Mouse (Mus musculus): ENCODE measurements around the gene Cd2. TPM values are rescaled to one million over a fixed set of nuclear protein-coding genes. Genes with fewer than 3 reads are reported as not detected.

Cd2 gene
- polyA plus RNA-seq, 1 experiment, result 29.0 TPM

- no peak overlapping the region for H3K27ac ChIP-seq (ENCODE audit: control insufficient read depth, insufficient read depth, low read depth, low read length, poor library complexity)
- no peak overlapping the region for H3K4me3 ChIP-seq (replicated peaks; ENCODE audit: control insufficient read depth, low read depth, low read length)
- TF ChIP-seq POLR2A (IDR thresholded peaks at IDR 0.05; ENCODE audit: borderline replicate concordance, control insufficient read depth, low read depth, low read length) (no peak), CTCF (IDR thresholded peaks at IDR 0.05; ENCODE audit: control insufficient read depth, insufficient read depth, low read length) (no peak)
- no peaks in the 10 kb centered on the region for H3K4me1 ChIP-seq (ENCODE audit: control insufficient read depth, insufficient read depth, low read length)
- WGBS, result 86% methylated on average over 8 of the region's 8 CpGs
Observed at GRCm38 (mm10) chr3:101256090-101256489, 31.6 kb downstream of the Cd2 start.

GRCm38 (mm10) chr3:101252141-101252540 is 35.6 kb downstream of the Cd2 start:
- no peaks in the 10 kb centered on the region for H3K4me1 ChIP-seq (ENCODE audit: control insufficient read depth, insufficient read depth, low read length)
- H3K4me3 ChIP-seq (replicated peaks; ENCODE audit: control insufficient read depth, low read depth, low read length), result no peak overlapping the region
- WGBS, result 58% methylated on average over 8 of the region's 8 CpGs
- H3K27ac ChIP-seq (ENCODE audit: control insufficient read depth, insufficient read depth, low read depth, low read length, poor library complexity), result no peak overlapping the region
- no peak for TF ChIP-seq CTCF (IDR thresholded peaks at IDR 0.05; ENCODE audit: control insufficient read depth, insufficient read depth, low read length)
- no peak for TF ChIP-seq POLR2A (IDR thresholded peaks at IDR 0.05; ENCODE audit: borderline replicate concordance, control insufficient read depth, low read depth, low read length)

GRCm38 (mm10) chr3:101249846-101250245 is 37.9 kb downstream of the Cd2 start:
- TF ChIP-seq POLR2A (IDR thresholded peaks at IDR 0.05; ENCODE audit: borderline replicate concordance, control insufficient read depth, low read depth, low read length) (no peak), CTCF (IDR thresholded peaks at IDR 0.05; ENCODE audit: control insufficient read depth, insufficient read depth, low read length) (no peak)
- no peaks in the 10 kb centered on the region for H3K4me1 ChIP-seq (ENCODE audit: control insufficient read depth, insufficient read depth, low read length)
- H3K27ac ChIP-seq (ENCODE audit: control insufficient read depth, insufficient read depth, low read depth, low read length, poor library complexity), result no peak overlapping the region
- no peak overlapping the region for H3K4me3 ChIP-seq (replicated peaks; ENCODE audit: control insufficient read depth, low read depth, low read length)
- 79% methylated on average over 6 of the region's 6 CpGs for WGBS

- TF ChIP-seq POLR2A (IDR thresholded peaks at IDR 0.05; ENCODE audit: borderline replicate concordance, control insufficient read depth, low read depth, low read length) (no peak), CTCF (IDR thresholded peaks at IDR 0.05; ENCODE audit: control insufficient read depth, insufficient read depth, low read length) (no peak)
- Histone ChIP-seq H3K4me1 (ENCODE audit: control insufficient read depth, insufficient read depth, low read length) (no peaks in the 10 kb centered on the region; the same call in 1 of the 2 replicates), H3K27ac (ENCODE audit: control insufficient read depth, insufficient read depth, low read depth, low read length, poor library complexity) (no peak overlapping the region), H3K4me3 (replicated peaks; ENCODE audit: control insufficient read depth, low read depth, low read length) (no peak overlapping the region)
- WGBS, result 54% methylated on average over 3 of the region's 3 CpGs
Observed at GRCm38 (mm10) chr3:101245212-101245611, 42.5 kb downstream of the Cd2 start.

- Histone ChIP-seq H3K4me3 (replicated peaks; ENCODE audit: control insufficient read depth, low read depth, low read length) (no peak overlapping the region), H3K27ac (ENCODE audit: control insufficient read depth, insufficient read depth, low read depth, low read length, poor library complexity) (no peak overlapping the region), H3K4me1 (ENCODE audit: control insufficient read depth, insufficient read depth, low read length) (no peaks in the 10 kb centered on the region; the same call in 1 of the 2 replicates)
- WGBS, result 75% methylated on average over 2 of the region's 2 CpGs
- TF ChIP-seq POLR2A (IDR thresholded peaks at IDR 0.05; ENCODE audit: borderline replicate concordance, control insufficient read depth, low read depth, low read length) (no peak), CTCF (IDR thresholded peaks at IDR 0.05; ENCODE audit: control insufficient read depth, insufficient read depth, low read length) (no peak)
Observed at GRCm38 (mm10) chr3:101243002-101243401, 44.7 kb downstream of the Cd2 start.

GRCm38 (mm10) chr3:101241866-101242265 is 45.9 kb downstream of the Cd2 start:
- Histone ChIP-seq H3K4me3 (replicated peaks; ENCODE audit: control insufficient read depth, low read depth, low read length) (no peak overlapping the region), H3K4me1 (ENCODE audit: control insufficient read depth, insufficient read depth, low read length) (no peaks in the 10 kb centered on the region; the same call in 1 of the 2 replicates), H3K27ac (ENCODE audit: control insufficient read depth, insufficient read depth, low read depth, low read length, poor library complexity) (no peak overlapping the region)
- TF ChIP-seq POLR2A (IDR thresholded peaks at IDR 0.05; ENCODE audit: borderline replicate concordance, control insufficient read depth, low read depth, low read length), result no peak
- 81% methylated on average over 3 of the region's 3 CpGs for WGBS

GRCm38 (mm10) chr3:101240859-101241258 is 46.9 kb downstream of the Cd2 start:
- H3K27ac ChIP-seq (ENCODE audit: control insufficient read depth, insufficient read depth, low read depth, low read length, poor library complexity), result no peak overlapping the region
- 86% methylated on average over 9 of the region's 9 CpGs for WGBS
- H3K4me1 ChIP-seq (ENCODE audit: control insufficient read depth, insufficient read depth, low read length), result no peaks in the 10 kb centered on the region; the same call in 1 of the 2 replicates
- no peak overlapping the region for H3K4me3 ChIP-seq (replicated peaks; ENCODE audit: control insufficient read depth, low read depth, low read length)
- TF ChIP-seq CTCF (IDR thresholded peaks at IDR 0.05; ENCODE audit: control insufficient read depth, insufficient read depth, low read length) (no peak), POLR2A (IDR thresholded peaks at IDR 0.05; ENCODE audit: borderline replicate concordance, control insufficient read depth, low read depth, low read length) (no peak)

GRCm38 (mm10) chr3:101239236-101239635 is 48.5 kb downstream of the Cd2 start:
- Histone ChIP-seq H3K4me1 (ENCODE audit: control insufficient read depth, insufficient read depth, low read length) (no peaks in the 10 kb centered on the region; the same call in 1 of the 2 replicates), H3K4me3 (replicated peaks; ENCODE audit: control insufficient read depth, low read depth, low read length) (no peak overlapping the region), H3K27ac (ENCODE audit: control insufficient read depth, insufficient read depth, low read depth, low read length, poor library complexity) (no peak overlapping the region)
- WGBS, result 80% methylated on average over 4 of the region's 4 CpGs
- TF ChIP-seq CTCF (IDR thresholded peaks at IDR 0.05; ENCODE audit: control insufficient read depth, insufficient read depth, low read length), result no peak
- TF ChIP-seq POLR2A (IDR thresholded peaks at IDR 0.05; ENCODE audit: borderline replicate concordance, control insufficient read depth, low read depth, low read length), result no peak

- no peak overlapping the region for H3K27ac ChIP-seq (ENCODE audit: control insufficient read depth, insufficient read depth, low read depth, low read length, poor library complexity)
- H3K4me3 ChIP-seq (replicated peaks; ENCODE audit: control insufficient read depth, low read depth, low read length), result no peak overlapping the region
- no peak for TF ChIP-seq CTCF (IDR thresholded peaks at IDR 0.05; ENCODE audit: control insufficient read depth, insufficient read depth, low read length)
- no peak for TF ChIP-seq POLR2A (IDR thresholded peaks at IDR 0.05; ENCODE audit: borderline replicate concordance, control insufficient read depth, low read depth, low read length)
- no peaks in the 10 kb centered on the region; the same call in 1 of the 2 replicates for H3K4me1 ChIP-seq (ENCODE audit: control insufficient read depth, insufficient read depth, low read length)
- 61% methylated on average over 6 of the region's 6 CpGs for WGBS
Observed at GRCm38 (mm10) chr3:101238695-101239094, 49.0 kb downstream of the Cd2 start.

Measured in bone marrow, adult 2 months (tissue).